Mouse (Mus musculus): Measurements from ENCODE around the gene Ksr1.
A peak's percentile ranks its signal among the peaks of the same experiment; 100 is the strongest.
"Not testable (repeated sequence)": the region's sequence is repeated elsewhere in the genome, so short reads cannot be mapped to it uniquely, and the experiment has no call there.

Ksr1 gene

DNA sequence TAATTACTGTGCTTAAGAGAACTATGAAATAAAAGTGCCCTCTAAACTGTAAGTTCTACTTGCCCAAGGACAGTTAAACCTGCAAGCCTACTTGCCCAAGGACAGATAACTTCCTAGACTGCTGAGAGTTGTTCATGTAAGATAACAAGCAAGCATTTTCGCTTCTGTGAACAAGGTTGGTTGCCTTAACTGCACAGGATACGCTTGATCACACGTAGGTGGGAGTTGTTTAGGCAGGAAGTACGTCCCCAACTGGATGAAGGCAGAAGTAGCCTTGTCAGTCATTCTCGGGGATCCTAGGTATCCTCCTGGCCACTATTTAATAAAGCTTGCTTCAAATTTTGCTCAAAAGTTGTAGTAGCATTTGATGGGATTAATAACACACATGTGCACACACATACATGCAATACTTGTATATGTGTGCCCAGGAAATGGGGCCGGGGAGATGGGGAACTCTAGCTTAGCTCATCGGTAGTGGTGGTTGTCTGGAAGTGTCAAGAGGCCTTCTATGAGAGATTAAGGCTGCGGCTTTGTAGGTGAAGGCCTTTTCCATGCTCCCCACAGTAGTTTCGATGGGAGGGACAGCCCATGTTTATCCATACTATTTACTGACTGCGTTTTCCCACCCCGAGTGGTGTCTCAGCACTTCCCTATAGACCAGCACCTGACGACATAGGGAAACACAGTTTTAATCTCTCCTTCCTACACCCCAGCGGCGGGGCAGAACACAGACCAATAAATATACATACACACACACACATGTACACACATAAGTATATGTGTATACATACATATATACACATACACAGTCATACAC is 140.4 kb downstream of the Ksr1 start:
- DNase-seq = no peak

DNA sequence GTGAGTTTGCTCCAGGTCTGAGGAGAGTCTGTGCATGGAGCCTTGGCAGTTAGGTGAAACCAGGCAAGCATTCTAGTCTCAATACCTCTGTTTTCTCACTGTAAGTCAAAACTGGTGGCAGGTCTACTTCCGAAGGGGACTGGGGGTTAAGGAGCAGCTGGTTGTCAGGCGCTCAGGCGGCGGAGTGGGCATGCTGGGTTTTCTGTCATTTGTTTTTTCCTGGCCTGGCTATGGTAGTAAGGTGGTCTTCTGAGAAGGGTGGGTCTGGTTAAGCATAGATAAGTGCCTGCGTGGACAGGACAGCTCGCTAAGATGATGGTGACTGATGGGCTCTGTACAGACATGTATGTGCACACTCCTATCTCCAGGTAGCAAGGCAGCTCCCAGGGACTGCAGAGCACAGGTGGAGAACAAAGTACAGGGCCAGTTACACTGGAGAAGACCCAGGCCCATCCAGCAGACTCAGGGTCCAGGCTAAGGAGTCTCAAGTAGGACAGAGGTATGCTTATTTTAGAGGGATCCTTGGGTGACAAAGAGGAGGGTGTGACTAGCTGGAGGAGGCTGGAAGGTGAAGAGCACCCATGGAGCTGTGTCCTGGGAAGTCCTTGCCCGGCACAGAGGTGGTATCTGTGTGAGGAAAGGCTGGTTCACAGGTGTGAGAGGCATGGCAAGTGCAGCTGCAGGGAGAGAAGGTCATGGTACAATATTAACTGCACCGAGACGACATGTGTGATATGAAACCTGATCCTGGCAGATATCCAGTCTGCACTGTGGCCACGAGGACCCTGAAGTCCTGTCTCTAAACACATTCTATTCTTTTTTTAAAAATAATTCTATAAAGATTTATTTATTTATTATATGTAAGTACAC is 142.2 kb downstream of the Ksr1 start:
- DNase-seq = no peak

DNA sequence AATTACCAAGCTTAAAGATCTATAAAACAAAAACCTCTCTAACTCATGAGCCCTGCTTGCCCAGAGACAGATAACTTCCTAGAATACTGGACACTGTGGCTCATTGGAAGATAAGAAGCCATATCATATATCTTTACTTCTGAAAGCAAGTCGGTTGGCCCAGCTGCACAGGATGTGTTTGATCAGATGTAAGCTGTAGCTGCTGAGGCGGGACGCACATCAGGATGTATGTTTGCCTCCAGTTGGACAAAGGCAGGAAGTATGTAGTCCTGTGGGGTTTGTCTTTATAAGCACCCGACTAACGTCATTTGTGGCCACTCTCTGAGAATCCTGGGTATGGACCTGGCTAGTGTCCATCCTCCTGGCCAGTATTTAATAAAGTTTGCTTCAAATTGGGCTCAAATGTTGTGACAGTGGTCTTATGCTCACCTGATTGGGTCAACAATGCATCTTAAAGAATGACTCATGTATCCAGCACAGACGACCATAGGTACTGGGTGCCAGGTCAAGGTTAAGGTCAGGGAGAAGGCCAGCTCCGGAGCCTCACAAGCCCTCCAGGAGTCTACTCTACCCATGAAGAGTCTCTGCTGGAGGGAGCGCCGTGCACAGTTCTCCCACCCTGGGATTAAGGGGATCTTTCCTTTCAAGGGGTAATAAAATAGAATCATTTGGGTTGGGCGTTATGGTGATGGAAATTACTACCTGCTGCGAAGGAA is 143.0 kb downstream of the Ksr1 start:
- DNase-seq = peak; percentile 63

DNA sequence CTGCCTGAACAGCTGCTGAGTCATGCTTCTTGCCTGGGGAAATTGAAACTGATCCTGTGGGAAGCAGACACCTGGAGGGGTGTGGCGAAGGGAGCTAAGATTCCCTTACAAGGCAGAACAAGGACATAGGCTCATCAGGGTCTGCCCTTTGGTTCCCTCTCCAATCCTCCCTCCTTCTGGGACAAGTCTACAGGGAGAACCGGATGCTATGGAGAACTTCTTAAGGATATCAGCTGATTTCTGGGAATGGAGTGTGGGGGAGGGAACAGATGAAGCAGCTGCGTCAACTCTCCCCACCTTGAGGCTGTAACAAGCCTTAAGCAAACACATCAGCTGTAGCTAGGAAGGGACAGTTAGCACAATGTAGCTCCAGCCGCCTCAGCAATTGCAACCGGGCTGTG is 143.7 kb downstream of the Ksr1 start:
- DNase-seq = no peak

DNA sequence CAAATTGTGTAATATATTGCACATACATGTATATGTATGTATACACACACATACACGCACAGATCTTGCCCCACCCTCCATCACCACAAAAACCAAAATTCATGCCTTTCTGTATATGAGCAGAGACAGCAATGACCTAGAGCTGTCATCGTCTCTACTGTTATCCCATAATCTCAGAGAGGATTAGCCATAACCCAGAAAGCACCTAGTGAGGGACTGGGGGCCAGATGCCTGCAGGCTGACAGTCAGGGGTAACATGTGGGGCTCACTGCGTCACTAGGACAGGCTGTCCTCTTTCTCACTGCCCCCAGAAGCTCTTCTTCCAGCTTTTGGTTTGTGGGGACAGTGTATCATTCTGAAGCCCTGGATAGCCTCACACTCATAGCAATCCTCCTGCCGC is 144.3 kb downstream of the Ksr1 start:
- DNase-seq = no peak

DNA sequence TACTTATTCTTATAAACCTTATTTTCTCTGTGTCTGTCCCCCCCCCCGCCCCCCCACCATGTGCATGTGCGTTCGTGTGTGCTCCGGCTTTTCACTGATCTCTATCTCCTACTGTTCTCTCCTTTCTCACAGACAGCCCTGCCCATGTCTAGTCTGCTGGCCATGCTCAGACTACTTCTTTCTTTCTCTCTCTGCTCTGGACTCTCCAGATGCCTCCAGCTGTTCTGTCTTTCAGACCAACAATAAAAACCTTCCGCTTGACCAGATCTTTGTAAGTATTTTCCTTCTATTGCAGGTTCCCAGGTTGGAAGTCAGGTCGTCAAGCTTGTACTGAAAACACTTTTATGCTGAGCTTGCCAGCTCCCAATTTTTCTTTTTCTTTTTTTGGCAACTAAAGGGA is 147.1 kb downstream of the Ksr1 start:
- DNase-seq = no peak

DNA sequence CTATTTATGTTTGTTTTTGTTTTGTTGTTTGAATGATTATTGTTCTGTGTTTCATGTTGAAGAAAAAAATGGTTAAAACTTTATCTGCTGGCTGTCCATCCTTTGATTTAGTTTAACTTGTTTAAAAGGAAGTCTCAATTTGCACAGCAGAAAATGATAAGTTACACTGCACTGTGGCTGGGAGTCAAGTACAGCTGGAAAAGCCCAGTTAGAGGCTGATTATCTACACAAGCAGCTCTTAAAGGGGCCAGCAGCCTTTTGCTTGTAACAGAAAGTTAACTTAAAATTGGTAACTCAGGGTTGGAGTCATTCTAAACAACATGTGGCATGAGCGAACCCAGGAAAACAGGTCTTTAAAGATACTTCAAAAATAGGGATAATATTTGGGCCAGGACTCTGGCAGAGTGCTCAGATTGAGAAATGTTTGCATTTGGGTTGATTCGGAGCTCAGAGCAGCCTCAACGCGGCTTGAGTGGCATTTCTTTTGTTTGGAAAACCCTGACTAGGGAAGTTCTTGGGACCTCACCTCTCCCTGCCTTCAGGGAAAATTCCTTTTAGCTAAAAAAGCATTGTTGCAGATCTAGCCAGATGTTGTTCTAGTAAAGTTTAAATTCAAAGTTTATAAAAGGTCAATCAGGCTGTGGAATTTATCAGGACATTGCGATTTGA is 155.2 kb downstream of the Ksr1 start:
- not testable (repeated sequence) for DNase-seq

DNA sequence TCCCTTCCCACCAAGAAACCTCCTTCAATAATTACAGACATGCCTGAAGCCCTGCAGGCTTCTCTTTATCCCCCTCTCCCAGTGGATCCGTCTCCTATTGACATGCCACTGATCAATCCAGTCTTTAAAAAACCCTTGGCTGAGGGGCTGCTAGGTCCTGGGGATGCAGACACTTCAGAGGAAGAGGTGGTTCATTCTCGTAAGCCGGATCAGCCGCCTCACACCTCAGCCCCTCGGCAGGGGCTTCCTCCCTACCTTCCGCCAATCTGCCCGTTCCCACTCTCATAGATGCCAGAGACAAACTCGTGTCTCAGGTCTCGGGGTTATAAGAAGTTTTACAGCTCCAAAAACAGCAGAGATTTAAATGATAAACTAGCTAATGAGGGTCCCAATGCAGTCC is 156.1 kb downstream of the Ksr1 start:
- no peak for DNase-seq

DNA sequence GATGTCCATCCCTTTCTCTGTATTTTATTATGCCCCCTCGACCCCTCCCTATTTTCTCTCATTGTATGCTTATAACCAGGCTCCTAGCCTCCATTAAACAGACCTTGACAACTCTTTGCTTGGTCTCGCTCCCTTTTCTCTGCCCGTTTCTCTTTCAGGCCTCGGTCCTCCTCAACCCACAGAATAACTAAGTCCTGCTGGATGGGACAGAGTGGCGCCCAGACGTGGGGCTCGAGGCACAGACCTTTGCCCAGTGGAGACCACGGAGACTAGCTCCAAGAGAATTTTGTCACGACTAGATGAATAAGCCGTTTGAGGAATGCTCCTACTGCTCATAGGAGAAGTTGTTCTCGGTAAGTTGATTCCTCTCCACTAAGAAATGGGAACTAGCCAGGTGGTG is 157.0 kb downstream of the Ksr1 start:
- DNase-seq = not testable (repeated sequence)

DNA sequence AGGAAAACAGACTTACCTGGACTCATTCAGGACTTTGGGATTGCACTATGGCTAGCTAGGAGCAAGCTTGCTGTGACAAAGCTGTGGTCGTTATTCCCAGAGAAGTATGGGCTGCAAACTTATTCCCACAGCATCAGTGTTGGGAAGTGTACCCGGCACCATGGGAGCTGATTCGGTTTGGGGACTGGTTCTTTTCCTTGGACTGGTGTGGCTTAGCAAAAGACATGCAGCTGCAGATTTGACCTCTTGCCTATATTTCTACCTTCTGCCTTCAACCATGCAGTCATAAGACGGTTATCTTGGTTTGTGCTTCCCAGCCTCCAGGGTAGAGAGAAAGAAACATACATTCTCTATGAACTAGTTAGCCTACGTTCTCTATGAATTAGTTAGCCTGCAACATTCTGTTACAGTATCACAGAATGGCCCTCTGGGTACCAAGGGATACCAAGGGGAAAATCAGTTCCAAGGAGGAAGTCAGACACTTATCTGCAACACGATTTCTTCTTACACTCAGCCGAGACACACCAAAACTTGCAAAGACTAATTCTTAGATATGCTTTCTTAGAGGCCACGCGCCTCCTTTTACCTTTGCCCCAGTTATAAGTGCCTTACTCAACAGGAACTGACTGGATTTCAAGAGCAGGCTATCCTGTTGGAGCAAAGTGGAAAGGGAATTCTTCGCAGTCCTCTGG is 159.8 kb downstream of the Ksr1 start:
- DNase-seq = no peak

DNA sequence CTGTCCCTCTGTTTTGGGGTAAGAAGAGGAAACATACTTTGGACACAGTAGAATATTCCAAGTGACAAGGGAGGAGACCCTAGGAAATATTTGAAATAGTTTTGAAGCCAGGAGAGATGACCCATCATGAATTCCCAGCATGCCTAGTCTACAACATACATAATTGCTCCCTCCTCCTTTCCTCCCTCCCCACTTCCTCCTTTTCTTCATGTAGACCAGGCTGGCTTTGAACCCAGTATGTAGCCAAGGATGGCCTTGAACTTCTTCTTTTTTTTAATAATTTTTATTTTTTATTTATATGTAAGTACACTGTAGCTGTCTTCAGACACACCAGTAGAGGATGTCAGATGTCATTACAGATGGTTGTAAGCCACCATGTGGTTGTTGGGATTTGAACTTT is 160.7 kb downstream of the Ksr1 start:
- no peak for DNase-seq

DNA sequence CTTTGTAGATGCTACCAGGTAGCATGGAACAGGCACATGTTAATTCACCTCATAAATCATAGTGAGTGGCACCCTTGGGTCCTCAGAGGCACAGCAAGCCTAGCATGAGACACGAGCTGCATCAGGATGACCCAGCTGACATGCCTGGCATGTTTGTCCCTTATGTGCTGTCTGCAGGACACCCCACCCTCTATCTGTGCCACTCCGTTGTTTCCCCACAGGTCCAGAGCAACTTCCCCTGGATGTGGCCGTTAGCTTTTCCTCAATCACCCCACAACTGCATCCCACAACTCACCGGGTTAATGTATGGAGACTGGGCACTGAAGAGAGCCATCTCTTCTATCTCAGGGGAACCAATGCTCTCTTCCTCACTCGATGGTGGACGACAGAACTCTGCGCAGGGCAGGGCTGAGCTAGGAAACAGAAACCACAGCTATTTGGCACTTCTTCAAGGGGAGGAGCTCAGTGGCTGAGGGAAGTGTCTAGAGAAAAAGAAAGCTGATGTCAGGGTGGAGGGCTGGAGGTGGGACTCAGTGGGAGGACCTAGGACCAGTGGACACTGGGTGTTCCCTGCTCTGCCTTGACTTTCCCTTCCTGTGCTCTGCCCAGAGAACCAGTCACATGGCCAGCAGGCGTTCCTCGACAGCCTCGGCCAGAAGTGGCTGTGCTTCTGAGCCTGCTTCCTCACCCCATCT is 161.6 kb downstream of the Ksr1 start, which contains the start of gene Lgals9:
Gene Lgals9 (minus strand): TSS at position 464 of the 695 bp plus-strand sequence.
- DNase-seq = peak; percentile 60

DNA sequence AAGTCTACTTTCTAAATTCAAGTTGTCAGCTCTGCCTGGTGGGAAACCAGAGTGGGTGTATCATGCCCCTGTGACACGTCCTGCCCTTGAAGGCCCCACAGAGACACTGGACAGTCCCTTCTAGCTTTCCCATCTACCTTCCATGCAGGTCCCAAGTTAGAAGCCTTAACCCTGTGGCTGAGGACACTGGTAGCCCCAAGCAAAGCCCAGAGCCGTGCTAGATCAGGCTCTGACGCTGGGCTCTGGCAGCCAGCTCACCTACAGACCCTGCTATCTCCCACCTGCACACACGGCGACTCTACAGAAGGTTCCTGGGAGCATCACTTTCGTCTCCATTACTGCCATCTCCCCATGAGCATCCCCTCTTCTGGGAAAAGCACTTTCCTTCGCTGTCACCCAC is 162.7 kb downstream of the Ksr1 start:
- no peak for DNase-seq

DNA sequence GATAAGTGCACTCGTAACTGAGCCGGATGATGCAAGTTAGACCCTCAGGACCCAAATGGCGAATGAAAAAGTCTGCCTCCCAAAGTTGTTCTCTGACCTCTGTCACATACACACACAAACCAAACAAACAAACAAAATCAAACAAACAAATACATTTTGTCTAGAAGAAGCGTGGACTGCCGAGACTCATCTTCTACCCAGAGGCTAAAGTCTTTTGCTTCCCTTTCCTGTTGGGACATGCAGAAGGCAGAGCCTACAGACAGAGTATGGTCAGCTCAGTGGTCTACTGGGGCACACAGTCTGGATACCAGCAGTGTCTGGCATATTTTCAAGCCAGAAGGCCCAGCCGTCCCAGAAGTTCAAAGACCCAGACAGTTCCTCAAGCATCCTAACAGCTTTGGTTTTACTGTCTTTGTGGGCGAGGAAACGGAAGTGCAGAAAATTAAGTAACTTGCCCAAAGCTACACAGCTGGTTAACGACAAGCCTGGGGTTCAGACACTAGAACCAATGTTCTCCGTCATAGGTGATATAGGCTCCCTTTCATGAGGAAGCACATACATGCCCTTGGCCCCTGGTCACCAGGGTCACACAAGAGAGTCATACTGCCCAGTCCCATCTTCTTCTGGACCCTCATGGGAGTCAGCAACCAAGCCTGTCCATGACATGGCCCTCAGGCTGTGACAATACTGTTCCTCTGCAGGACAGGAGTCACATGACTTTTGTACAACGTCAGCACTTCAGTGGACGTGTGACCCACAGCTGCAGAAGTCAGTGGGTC is 163.5 kb downstream of the Ksr1 start:
- DNase-seq = no peak

DNA sequence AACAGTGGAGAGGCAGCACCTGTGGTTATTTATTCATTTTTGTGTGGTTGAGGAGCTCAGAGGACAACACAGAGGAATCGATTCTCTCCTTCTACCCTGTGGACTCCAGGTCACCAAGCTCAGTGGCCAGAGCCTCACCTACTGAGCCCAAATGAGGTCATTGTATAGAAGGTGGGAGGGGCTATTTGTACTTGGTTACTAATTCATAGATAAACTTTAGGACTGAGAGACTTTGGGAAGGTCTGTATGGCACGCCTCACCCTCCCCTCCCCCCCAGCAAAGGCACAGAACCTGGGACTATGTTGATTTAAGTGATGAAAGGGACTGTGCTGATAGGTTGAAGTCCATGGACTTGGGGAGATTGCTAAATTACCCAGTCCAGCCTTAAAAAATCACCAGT is 164.2 kb downstream of the Ksr1 start:
- DNase-seq = peak; percentile 64

DNA sequence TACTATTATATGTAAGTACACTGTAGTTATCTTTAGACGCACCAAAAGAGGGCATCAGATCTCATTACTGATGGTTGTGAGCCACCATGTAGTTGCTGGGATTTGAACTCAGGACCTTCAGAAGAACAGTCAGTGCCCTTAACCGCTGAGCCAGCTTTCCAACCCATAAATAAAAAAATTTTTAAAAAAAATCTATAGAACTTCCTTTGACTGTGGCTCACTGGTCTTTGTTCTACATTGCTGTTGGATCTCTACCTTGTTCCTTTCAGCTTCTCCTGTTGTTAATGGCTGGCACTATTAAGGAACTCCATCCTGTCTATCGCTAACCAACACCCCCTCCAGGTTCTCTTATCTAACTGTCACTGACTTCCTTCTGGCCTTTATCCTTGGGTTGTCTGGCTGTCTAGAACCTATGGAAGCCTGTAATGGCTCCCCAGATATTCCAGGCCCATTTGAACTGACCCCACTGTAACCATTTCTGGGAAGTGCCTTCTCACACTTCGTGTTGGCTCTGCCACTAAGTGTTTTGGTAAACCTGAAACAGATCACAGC is 166.0 kb downstream of the Ksr1 start:
- no peak for DNase-seq

DNA sequence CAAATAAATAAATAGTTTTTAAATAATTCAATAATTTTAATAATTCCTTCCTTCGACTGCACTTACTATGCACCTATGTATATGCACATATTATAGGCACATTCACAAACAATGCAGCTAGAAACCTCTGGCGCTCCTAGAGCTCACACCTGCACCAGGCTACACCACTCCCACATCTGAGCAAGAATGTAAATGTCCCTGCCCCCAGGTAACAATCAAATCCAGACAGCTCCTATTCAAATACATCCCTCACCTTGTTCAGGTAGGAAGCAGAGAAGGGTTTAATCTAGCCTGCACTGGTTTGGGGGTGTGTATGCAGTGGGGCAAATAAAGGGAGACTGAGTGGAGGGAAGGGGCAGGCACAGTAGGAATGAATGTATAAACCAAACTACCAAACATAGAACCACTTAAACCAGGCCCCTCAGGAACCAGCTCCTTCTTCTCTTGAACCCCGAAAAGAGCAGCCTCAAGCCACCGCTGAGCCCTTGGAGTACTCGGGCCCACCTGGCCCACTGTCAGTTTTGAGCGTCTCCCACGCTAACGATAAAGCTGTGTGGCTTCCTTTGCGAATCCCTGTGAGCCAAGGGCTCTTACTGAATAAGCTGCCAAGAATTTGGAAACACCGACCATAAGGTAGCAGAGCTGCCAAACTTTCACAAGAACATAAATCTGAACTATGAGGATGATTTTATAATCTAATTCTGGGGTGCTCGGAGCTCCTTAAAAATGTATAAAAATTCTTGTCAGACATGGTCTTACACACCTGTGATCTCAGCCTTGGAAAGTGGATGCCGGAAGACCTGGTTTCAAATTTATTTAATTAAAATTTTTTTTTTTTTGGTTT is 167.8 kb downstream of the Ksr1 start:
- no peak for DNase-seq

DNA sequence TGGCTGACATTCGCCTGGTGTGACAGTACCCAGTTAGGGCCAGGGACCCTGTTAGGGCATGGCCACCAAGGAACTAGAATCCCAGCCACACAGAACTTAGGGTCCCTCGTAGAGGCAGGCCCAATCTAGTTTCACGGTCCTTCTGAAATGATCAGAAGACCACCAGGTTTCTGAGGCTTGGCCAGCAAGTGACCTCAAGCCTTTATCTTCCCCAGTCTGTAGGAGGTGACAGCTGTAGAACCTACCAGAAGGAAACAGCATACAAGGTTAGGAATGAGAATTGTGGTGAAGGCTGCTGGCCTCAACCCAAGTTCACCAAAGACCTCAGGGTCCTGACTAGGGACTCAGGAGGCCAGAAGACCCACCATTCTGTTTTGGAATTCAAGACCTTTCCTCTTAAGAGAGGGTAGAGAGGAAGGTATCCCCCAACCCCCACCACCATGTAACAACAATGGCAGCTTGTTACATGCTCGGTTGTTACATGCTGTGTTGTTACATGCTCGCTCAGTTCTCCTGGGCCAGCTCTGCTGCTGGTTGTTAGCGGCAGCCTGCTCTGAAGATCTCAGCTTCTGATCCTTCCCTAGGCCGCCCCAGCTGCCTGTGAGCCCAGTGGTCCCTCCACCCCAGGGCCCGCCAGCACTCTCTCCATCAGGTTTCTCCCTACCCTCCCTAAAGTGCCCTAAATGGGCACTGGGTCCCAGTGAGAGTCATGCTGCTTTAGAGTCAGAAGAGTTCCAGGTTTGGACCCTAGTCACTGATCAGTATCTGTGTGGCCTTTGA is 169.3 kb downstream of the Ksr1 start:
- DNase-seq = no peak

All from liver (tissue).